Mouse (Mus musculus): Measurements from ENCODE around the gene Amotl1.

DNA sequence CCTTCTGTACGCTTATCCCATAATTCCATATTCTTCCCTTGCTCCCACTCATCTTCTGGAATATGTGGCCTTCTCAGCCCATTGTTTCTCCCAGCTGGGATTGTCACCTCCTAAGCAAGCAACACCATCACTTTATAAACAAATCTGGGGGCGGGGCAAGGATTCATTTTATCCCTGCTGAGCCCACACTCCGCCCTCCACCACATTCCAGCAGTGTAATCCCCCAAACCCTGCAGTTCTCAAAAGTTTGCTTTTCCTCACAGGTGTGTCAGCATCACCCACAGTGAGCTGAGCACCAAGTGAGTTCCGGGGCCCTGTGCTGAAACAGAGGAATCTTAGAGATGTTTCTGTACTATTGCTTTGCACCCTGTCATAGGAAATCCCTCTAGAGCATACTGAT, 20.9 kb downstream of the Amotl1 start:
- TF ChIP-seq EP300 (IDR thresholded peaks at IDR 0.05; ENCODE audit: insufficient read depth, low read depth, low read length): no peak
- no peak for TF ChIP-seq CTCF (IDR thresholded peaks at IDR 0.05; ENCODE audit: low read depth, low read length)
- no peak for TF ChIP-seq POLR2A (IDR thresholded peaks at IDR 0.05; ENCODE audit: insufficient read depth, low read length)
